In genomic region chr17:12678261-12678660, GRCm38 (mm10) we compare ENCODE assay signal across 27 mouse cellular contexts. TPM values are rescaled to one million over a fixed set of nuclear protein-coding genes. Genes with fewer than 3 reads are reported as not detected.
"Had no signal": no experiment of that assay in that cellular context is flagged by ENCODE, and none has a peak within 500 bp of the region (broad histone marks: within the 10 kb centered on the region; RNA-seq: fewer than 3 reads in every experiment).

No protein-coding gene starts in this region.

- H3K4me3 ChIP-seq: heart, adult 2 months; heart, embryonic 13.5 days; heart, embryonic 15.5 days; hindbrain, embryonic 13.5 days; hindbrain, embryonic 15.5 days; kidney, embryonic 15.5 days; limb, embryonic 13.5 days; limb, embryonic 15.5 days had no signal

- H3K27me3 ChIP-seq: heart, embryonic 13.5 days; heart, embryonic 15.5 days; hindbrain, embryonic 13.5 days; hindbrain, embryonic 15.5 days; kidney, embryonic 15.5 days; limb, embryonic 13.5 days; limb, embryonic 15.5 days had no signal

- H3K4me2 ChIP-seq: heart, embryonic 11.5 days; heart, embryonic 13.5 days; heart, embryonic 15.5 days; hindbrain, embryonic 13.5 days; hindbrain, embryonic 15.5 days; kidney, embryonic 15.5 days; limb, embryonic 13.5 days; limb, embryonic 15.5 days; liver, embryonic 11.5 days had no signal

- DNase-seq: forebrain, postnatal 0 days; gastrocnemius, postnatal 14 days; gastrocnemius, postnatal 36 days; heart, adult 11 months; heart, adult 2 months; heart, postnatal 14 days; heart, postnatal 36 days; kidney, postnatal 14 days; layer of hippocampus, adult 9-11 months; layer of hippocampus, postnatal 36 days; left cerebral cortex, postnatal 4 days; lung, adult 18-20 months had no signal

- H3K4me1 ChIP-seq: heart, embryonic 13.5 days; heart, embryonic 15.5 days; hindbrain, embryonic 13.5 days; hindbrain, embryonic 15.5 days; limb, embryonic 13.5 days had no signal

- ATAC-seq: forebrain, postnatal 0 days; hindbrain, postnatal 0 days; intestine, embryonic 16.5 days had no signal

- H3K9ac ChIP-seq: forebrain, postnatal 0 days; heart, embryonic 13.5 days; heart, embryonic 15.5 days; hindbrain, embryonic 13.5 days; hindbrain, embryonic 15.5 days; kidney, embryonic 15.5 days; limb, embryonic 13.5 days; limb, embryonic 15.5 days; liver, embryonic 14.5 days had no signal

- H3K27ac ChIP-seq: heart, adult 2 months; heart, embryonic 15.5 days; hindbrain, embryonic 13.5 days; hindbrain, embryonic 15.5 days; hindbrain, postnatal 0 days; limb, embryonic 13.5 days; limb, embryonic 15.5 days; liver, embryonic 14.5 days had no signal

- H3K9me3 ChIP-seq: heart, embryonic 15.5 days; hindbrain, embryonic 13.5 days; hindbrain, embryonic 15.5 days; kidney, embryonic 15.5 days; limb, embryonic 15.5 days had no signal

RNA-seq across cellular contexts. Expression of gene Slc22a1, which starts 2.6 kb away (rescaled TPM):
- polyA plus RNA-seq: forebrain, postnatal 0 days; hindbrain, embryonic 11.5 days; hindbrain, embryonic 13.5 days; hindbrain, embryonic 15.5 days; limb, embryonic 11.5 days; limb, embryonic 15.5 days; liver, embryonic 16.5 days had no signal
